Mouse (Mus musculus) stomach, postnatal 0 days (tissue): ENCODE measurements around the gene Mn1. TPM values are rescaled to one million over a fixed set of nuclear protein-coding genes. Genes with fewer than 3 reads are reported as not detected.

Source experiments
- ATAC-seq: fragments of 200-750 bp; cut with Nextera tagmentation; 2 replicates; pipeline ENCODE4 v1.8.0; 2017; ENCODE audit not compliant: low FRiP score, low TSS enrichment
- DNase-seq: peaks from one replicate; pipeline ENCODE4 v3.0.0-alpha.2; 2016; ENCODE audit warnings: low spot score
- H3K27ac ChIP-seq: fragments of 300-500 bp; sonication (generic); replicated peaks from 2 replicates; pipeline ENCODE4 v1.5.1; 2014; ENCODE audit warnings: mild to moderate bottlenecking, control low read depth
- H3K27me3 ChIP-seq: fragments of 300-500 bp; sonication (generic); 2 replicates; pipeline ENCODE4 v1.6.1; 2014; ENCODE audit warnings: low read length; ENCODE audit not compliant: control insufficient read depth, insufficient read depth
- H3K36me3 ChIP-seq: fragments of 300-500 bp; sonication (generic); 2 replicates; pipeline ENCODE4 v1.6.1; 2014; ENCODE audit warnings: low read length, mixed read lengths; ENCODE audit not compliant: control insufficient read depth, insufficient read depth
- H3K4me1 ChIP-seq: fragments of 300-500 bp; sonication (generic); replicated peaks from 2 replicates; pipeline ENCODE4 v1.6.1; 2014; ENCODE audit warnings: antibody characterized with exemption; ENCODE audit not compliant: control insufficient read depth, insufficient read depth
- H3K4me2 ChIP-seq: fragments of 300-500 bp; sonication (generic); replicated peaks from 2 replicates; pipeline ENCODE4 v1.6.1; 2014; ENCODE audit warnings: low read depth, mild to moderate bottlenecking, control low read depth, moderate library complexity
- H3K4me3 ChIP-seq: fragments of 300-500 bp; sonication (generic); 2 replicates; pipeline ENCODE4 v1.5.1; 2014; ENCODE audit warnings: low read depth, low read length, control low read depth
- H3K9ac ChIP-seq: fragments of 300-500 bp; sonication (generic); 2 replicates; pipeline ENCODE4 v1.6.1; 2014; ENCODE audit warnings: mild to moderate bottlenecking, low read length, control low read depth, mixed read lengths
- H3K9me3 ChIP-seq: fragments of 300-500 bp; sonication (generic); 2 replicates; pipeline ENCODE4 v1.6.1; 2016; ENCODE audit warnings: low read length; ENCODE audit not compliant: control insufficient read depth
- CTCF ChIP-seq: IDR thresholded peaks from 2 replicates; pipeline ENCODE4 v1.5.1; 2016; ENCODE audit warnings: antibody characterized with exemption, low read depth, mild to moderate bottlenecking, moderate library complexity
- EP300 ChIP-seq: optimal IDR thresholded peaks from 2 replicates; pipeline ENCODE3; 2016; ENCODE audit warnings: antibody characterized with exemption
- WGBS: fragments of 180-500 bp; shearing (Covaris S2); extraction: QIAGEN DNeasy Blood & Tissue Kit; methylation state at CpG from one replicate; pipeline ENCODE4 v1.1.7; 2014; 5-methylcytosine and 5-hydroxymethylcytosine counted together
- polyA plus RNA-seq: library from polyadenylated mRNA; unstranded; fragments of >200 nt; fragmentation: Nextera tagmentation; extraction: Ambion mirVana; gene quantifications from 2 replicates; pipeline ENCODE4 v1.2.1, GENCODE M21; 2015

The Mn1 gene
- polyA plus RNA-seq, 1 experiment from 2014 or later: 5.6 TPM

DNA sequence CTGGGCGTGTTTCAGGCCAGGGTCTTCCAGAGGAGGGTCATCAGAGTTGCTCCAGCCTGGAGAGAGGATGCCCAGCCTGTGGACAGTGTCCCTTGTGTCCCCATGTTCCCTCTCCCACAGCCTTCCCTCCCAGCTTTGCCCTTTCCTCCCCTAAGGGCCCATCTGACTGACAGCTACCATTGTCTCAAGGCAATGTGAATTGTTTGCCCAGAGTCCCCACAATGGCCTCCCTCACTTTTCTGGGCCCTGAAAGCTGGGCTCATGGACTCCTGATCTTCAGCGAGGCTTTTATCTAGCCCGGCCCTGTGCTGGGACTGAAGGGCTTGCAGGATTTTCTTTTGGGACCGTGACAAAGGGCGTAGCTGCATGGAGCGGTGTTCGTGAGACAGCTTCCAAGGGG lies 29.5 kb downstream of the Mn1 start:
- no peak for ATAC-seq
- Histone ChIP-seq H3K27me3 (no peaks in the 10 kb centered on the region), H3K36me3 (no peaks in the 10 kb centered on the region), H3K9me3 (no peaks in the 10 kb centered on the region), H3K9ac (no peak overlapping the region), H3K4me3 (no peak overlapping the region), H3K4me1 (no peaks in the 10 kb centered on the region), H3K4me2 (no peak overlapping the region), H3K27ac (no peak overlapping the region)
- no peak for DNase-seq
- 75% methylated on average over 7 of the region's 7 CpGs for WGBS
- TF ChIP-seq CTCF: no peak
- TF ChIP-seq EP300: no peak

DNA sequence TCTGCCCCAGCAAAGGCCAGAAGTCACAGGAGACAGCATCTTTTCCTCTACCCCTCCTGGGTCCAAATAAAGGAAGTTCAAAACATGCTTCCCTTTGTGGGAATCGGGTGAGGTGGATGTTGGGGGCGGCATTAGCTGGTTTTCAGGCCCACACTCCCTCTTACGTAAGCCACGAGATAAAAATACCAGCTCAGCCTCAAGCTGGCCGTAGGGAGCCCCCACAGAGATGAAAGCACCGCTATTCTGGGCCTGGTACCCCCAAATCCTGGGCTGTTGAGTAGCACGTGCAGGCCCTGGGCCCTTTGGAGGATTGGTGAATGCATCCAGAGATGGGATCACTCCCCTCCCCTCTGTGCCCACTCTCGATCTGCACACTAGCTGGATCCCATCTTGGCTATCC lies 32.5 kb downstream of the Mn1 start:
- DNase-seq (no peak), ATAC-seq (no peak)
- Histone ChIP-seq H3K36me3 (no peaks in the 10 kb centered on the region), H3K9me3 (no peaks in the 10 kb centered on the region), H3K9ac (no peak overlapping the region), H3K4me1 (no peaks in the 10 kb centered on the region), H3K4me2 (no peak overlapping the region), H3K4me3 (no peak overlapping the region), H3K27me3 (no peaks in the 10 kb centered on the region), H3K27ac (no peak overlapping the region)
- TF ChIP-seq EP300: no peak
- no peak for TF ChIP-seq CTCF
- 67% methylated on average over 8 of the region's 8 CpGs for WGBS

DNA sequence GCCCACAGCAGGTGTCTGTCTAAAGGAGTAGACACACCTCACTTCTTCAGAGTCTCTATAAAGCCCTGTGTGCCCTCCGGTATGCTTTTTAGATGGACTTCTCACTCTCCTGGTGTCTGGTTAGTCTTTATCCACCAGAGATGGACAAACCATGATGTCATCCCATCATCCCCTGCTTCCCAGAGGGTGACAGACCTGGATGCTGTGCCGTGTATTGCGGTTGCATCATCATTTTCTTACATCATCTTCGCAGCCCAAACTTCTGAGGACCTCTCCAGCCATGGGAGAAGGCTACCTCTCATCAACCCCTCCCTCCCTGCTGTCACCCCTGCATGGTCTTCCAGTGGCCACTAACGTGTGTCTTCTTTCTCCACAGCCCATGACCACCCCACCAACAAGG lies 37.1 kb downstream of the Mn1 start:
- Histone ChIP-seq H3K4me1 (no peaks in the 10 kb centered on the region), H3K9ac (no peak overlapping the region), H3K27me3 (no peaks in the 10 kb centered on the region), H3K36me3 (no peaks in the 10 kb centered on the region), H3K27ac (no peak overlapping the region), H3K4me2 (no peak overlapping the region), H3K4me3 (no peak overlapping the region), H3K9me3 (no peaks in the 10 kb centered on the region)
- ATAC-seq (no peak), DNase-seq (no peak)
- WGBS: 78% methylated on average over 5 of the region's 5 CpGs
- TF ChIP-seq EP300: no peak
- TF ChIP-seq CTCF: no peak

DNA sequence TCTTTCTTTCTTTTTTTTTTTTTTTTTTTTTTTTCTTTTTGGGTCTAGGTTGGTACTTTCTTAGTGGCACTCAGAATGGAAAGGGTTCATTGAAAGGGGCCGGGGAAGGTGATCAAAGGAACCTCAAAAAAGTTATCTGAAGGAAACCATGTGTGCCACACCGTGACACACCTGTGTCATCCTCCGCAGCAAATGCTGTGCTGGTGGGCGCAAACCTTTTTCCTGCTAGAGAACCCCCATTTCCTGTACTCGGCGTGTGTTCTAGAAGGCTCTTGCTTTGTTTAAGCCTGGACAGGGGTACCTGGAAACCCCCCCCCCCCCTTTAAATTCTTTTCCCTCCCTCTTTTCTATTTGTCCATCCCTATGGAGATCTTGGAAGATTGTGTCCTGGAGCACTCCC lies 37.7 kb downstream of the Mn1 start:
- no peak overlapping the region for H3K4me2 ChIP-seq
- no peaks in the 10 kb centered on the region for H3K4me1 ChIP-seq
- H3K9ac ChIP-seq: no peak overlapping the region
- DNase-seq (no peak), ATAC-seq (no peak)
- TF ChIP-seq EP300 (no peak), CTCF (no peak)
- 91% methylated on average over 6 of the region's 6 CpGs for WGBS
- no peak overlapping the region for H3K4me3 ChIP-seq
- no peak overlapping the region for H3K27ac ChIP-seq
- no peaks in the 10 kb centered on the region for H3K9me3 ChIP-seq
- no peaks in the 10 kb centered on the region for H3K27me3 ChIP-seq
- H3K36me3 ChIP-seq: no peaks in the 10 kb centered on the region

DNA sequence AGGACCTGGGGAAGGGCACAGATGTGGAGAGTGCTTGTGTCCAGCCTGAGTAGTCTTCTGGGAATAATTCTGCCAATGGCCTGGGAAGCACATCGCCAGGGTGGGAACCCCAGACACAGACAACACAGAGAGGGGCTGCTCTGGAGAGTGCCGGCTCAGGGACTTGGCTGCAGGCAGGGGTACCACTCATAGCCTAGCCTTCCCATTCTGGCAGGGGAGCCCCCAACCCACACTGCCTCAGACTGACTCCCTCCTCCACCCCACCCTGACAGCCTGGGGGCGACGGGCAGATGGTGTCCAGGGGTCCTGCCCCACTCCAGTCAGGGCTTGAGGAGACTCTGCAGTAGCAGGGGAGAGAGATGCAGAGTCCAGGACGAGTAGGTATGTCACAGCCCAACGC lies 41.5 kb downstream of the Mn1 start:
- 87% methylated on average over 6 of the region's 6 CpGs for WGBS
- Histone ChIP-seq H3K4me1 (no peaks in the 10 kb centered on the region), H3K9me3 (no peaks in the 10 kb centered on the region), H3K36me3 (no peaks in the 10 kb centered on the region), H3K9ac (no peak overlapping the region), H3K27me3 (no peaks in the 10 kb centered on the region), H3K4me2 (no peak overlapping the region), H3K27ac (no peak overlapping the region), H3K4me3 (no peak overlapping the region)
- TF ChIP-seq CTCF: no peak
- no peak for TF ChIP-seq EP300
- no peak for DNase-seq
- ATAC-seq: no peak

DNA sequence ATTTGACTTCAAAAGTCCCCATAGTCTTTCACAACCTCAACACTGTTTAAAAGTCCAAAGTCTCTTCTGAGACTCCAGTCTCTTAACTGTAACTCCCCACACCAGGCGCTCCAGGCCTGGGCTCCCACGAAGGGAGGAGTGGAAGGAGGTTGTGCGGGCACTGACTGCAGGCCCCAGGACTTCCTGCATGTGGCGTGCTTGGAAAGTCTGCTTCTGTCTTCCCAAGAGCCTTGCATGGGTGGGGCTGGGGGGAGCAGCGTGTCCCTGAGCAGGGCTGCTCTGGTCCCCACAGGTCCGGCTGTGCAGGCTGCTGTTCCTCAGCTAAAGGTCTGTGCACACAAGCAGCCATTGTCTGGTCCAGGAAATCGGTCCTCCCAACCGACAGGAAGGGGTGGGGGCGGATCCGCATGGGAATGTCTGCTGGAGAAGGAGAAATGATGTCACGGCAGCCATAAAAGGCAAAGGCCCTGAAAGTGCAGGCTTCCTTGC lies 48.7 kb downstream of the Mn1 start:
- no peak overlapping the region for H3K4me3 ChIP-seq
- TF ChIP-seq EP300 (no peak), CTCF (peak; percentile 11; the same call in 1 of the 2 replicates)
- no peaks in the 10 kb centered on the region for H3K4me1 ChIP-seq
- DNase-seq (peak; percentile 31), ATAC-seq (peak; percentile 66)
- 0 out of 2 replicates have a peak overlapping the region, but pooled peaks have one; percentile 24 for H3K27ac ChIP-seq
- no peak overlapping the region for H3K9ac ChIP-seq
- H3K36me3 ChIP-seq: no peaks in the 10 kb centered on the region
- 50% methylated on average over 11 of the region's 11 CpGs for WGBS
- no peaks in the 10 kb centered on the region for H3K27me3 ChIP-seq
- no peaks in the 10 kb centered on the region for H3K9me3 ChIP-seq
- no peak overlapping the region for H3K4me2 ChIP-seq
